Mouse (Mus musculus) layer of hippocampus, adult 11-12 months (tissue): ENCODE results near the gene Ccz1.

ENCODE experiments used
- DNase-seq: peaks from one replicate; pipeline ENCODE4 v3.0.0; 2022; ENCODE audit warnings: low spot score

The Ccz1 gene

DNA sequence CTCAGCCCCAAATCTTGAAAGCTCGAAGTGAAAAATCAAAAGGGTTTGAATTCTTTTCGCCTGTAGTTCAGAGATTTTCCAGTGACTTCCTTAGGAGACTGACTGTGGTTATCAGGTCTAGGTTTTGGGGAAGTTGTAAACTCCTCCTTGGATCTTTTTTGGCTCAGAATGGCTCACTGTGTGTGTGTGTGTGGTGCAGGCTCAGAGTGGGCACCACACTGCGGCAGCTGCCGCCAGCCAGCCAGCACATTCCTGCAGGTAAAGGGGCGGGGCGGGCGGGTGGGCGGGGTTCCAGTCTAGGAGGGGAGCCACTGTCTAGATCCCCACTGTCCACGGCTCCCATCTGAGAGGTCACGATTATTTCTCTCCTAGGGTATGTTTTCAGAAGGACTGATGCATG is 73.1 kb downstream of the Ccz1 start:
- DNase-seq: no peak
